Mouse (Mus musculus) telencephalon, adult 2 months (tissue): Measurements from ENCODE around the gene Tmem179.

Source experiments
- DNase-seq: peaks from one replicate; pipeline ENCODE4 v3.0.0-alpha.2; 2011; ENCODE audit warnings: low read depth, low spot score

Tmem179 gene

DNA sequence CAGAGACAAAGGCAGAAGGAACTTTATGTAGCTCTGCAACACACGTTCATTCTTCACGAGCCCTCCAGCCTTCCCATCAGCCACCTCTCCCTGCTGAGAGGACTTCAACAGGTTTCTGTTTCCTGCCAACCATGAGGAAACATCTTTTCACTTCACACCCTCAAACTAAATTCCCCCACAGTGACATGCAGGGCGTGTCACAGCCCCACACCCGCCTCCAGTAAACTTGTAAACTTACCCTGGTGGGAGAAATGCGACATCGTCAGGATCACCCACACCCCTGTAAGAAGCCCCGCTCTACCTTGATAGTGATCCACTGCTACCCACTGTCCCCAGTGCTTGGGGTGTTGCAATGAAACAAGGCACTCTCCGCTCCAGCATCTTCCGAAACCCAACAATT is 21.8 kb upstream of the Tmem179 start:
- no peak for DNase-seq

GRCm38 (mm10) chr12:112537233-112537632 is 20.7 kb upstream of the Tmem179 start:
- DNase-seq = no peak

- DNase-seq = no peak
These were observed 17.2 kb upstream of the Tmem179 start for GRCm38 (mm10) chr12:112533758-112534157.

DNA sequence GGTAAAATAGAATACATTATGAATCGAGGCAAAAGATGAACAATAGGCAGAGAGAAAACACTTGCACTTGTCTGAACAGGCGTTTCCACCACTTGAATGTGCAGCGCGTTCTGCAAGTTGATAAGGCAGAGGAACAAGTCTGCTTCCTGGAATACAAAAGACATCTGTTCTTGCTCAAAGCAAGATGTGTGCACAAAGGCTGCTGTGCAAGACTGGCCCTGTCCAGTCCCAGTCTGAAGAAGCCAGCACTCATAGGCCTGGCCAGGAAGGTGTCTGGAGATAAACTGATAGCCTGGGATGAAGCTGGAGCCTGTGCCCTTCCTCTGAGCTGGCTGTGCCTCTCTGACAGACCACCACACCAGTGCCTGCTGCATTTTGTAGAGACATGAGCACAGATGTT is 1.6 kb upstream of the Tmem179 start:
- DNase-seq = no peak

GRCm38 (mm10) chr12:112514897-112515296 is 1.6 kb downstream of the Tmem179 start:
- no peak for DNase-seq

- DNase-seq = no peak
These were observed 5.7 kb downstream of the Tmem179 start for GRCm38 (mm10) chr12:112510733-112511372.

- DNase-seq = no peak
These were observed 6.2 kb downstream of the Tmem179 start for GRCm38 (mm10) chr12:112510365-112510732.

GRCm38 (mm10) chr12:112507984-112508383 is 8.6 kb downstream of the Tmem179 start:
- DNase-seq = no peak

GRCm38 (mm10) chr12:112507264-112507663 is 9.3 kb downstream of the Tmem179 start:
- no peak for DNase-seq

GRCm38 (mm10) chr12:112506267-112506666 is 10.3 kb downstream of the Tmem179 start:
- DNase-seq = no peak

DNA sequence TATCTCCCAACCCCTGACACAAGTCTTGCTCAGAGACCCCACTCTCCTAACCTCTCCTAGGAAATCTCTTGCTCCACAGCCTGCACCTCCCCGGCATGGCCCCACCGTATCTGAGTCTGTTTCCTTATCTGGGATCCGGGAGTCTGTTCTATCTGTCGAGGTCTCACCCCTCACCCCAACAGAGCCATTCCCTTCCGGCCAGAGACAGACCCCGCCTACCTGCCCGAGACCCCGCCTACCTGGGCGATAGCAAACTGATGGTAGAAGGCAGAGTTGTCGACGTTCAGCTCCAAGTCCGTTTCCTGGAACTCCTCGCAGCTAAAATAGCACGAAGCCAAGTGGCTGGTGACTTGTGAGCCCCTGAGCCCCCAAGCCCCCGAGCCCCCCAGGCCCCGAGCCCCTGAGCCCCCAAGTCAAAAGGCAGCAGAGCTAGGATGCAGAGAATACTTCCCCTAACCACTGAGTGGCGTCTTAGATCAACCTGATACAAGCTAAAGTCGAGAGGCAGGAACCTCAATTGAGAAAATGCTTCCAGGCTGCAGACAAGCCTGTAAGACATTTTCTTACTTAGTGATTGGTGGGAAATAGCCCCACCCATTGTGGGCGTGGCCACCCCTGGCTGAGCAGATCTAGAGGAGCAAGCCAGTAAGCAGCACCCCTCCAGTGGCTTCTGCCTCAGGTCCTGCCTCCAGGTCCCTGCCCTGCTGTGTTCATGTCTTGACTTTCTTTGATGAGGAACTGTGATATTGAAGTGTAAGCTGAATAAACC is 13.4 kb downstream of the Tmem179 start:
- DNase-seq = no peak

DNA sequence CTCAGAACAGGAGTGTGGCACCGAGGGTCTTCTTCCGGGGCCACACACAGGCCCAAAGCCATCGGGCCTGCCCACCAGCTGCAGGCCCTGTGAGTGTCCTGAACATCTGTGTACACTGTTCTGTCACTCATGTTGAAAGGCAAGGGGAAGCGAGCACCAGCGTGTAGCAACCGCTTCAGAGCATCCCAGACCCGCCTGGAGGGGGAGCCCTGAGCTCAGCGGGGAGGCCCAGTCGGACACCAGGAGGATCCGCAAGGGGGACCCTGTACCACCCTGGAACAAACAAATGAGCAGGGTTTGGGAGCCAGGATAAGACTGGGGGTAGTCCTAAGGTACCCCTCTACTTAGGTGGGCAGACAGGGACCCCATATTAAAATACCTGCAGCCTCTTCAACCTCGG is 17.9 kb downstream of the Tmem179 start:
- DNase-seq = no peak

- no peak for DNase-seq
These were observed 18.8 kb downstream of the Tmem179 start for GRCm38 (mm10) chr12:112497731-112498130.

- no peak for DNase-seq
These were observed 20.4 kb downstream of the Tmem179 start for GRCm38 (mm10) chr12:112496136-112496535.

DNA sequence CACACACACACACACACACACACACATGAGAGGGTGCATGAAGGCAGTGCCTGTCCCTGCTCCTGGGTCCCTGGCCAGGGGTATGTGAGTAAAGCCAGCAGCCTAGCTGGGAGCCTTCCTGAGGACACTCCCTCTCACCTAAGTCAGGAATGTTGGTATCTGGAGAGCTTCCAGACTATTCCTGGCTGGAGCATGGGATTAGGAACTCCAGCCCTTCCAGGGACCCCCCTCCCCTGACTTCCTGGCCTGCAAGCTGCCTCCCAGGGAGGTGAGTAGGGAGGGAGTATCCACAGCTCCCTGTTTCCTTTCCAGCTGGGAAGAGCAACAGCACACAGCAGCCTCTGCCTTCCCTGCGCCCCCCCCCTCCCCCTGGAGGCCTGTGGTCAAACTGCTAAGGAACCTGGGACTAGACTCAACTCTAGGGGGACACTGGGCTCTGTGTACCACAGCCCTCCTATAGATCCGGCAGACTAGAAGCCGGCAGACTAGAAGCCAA is 26.1 kb downstream of the Tmem179 start:
- no peak for DNase-seq

- DNase-seq = no peak
These were observed 27.0 kb downstream of the Tmem179 start for GRCm38 (mm10) chr12:112489535-112489934.

GRCm38 (mm10) chr12:112489134-112489533 is 27.4 kb downstream of the Tmem179 start, which contains the start of gene A530016L24Rik:
A530016L24Rik (plus strand) TSS chr12:112489448.
- no peak for DNase-seq

DNA sequence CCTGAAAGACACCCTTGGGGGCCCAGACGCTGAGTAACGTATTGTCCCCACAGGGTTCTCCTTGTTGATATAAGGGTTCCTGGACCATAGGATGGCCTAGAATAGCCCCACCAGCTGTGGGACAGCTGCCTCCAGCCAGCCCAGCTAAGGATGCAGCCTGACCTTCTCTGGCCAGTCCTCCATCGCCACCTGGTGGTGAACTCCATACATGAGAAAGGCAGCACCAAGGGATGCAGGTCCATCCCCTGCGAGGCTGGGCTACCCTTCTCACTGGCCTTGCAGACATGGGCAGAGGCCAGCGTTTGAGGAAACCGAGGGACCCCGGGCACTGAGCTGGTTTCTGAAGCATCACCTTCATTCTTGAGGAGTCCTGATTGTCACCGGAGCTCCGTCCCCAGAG is 42.8 kb downstream of the Tmem179 start:
- DNase-seq = peak; percentile 29

DNA sequence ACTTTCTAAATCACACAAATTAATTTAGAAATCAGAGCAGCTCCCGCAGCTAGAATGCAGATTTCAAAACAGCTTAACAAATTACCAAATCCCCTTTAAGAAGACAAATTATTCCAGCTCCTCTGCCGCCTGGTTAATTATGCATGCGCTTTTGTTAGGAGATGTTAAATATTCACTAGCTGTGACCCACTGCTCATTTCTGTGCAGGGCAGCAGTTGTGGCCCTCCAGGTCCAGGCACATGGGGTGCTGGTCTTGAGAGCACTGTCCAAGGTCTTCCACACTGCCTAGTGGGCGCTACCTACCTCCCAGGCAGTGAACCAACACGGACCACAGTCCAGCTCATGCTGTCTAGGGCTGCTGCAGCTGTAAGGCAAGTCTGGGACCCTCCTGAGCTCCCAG is 46.3 kb downstream of the Tmem179 start:
- DNase-seq = no peak

DNA sequence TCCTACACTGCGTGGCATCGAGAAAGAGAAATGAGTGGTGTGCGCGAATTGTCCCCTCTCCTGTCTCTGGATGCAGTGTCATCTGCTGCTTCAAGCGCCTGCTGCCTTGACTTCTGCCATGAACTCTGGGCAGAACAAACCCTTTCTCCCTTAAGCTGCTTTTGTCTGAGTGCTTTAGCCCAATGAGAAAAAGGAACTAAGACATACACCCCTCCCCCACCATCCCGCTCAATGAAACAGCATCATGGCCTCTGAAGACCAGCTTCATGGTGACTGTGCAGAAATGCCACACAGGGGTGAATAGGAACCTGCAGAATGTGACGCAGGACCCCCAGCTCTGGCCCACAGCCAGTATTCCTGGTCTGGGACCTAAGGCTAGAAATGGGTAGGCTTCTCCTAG is 47.2 kb downstream of the Tmem179 start:
- no peak for DNase-seq

DNA sequence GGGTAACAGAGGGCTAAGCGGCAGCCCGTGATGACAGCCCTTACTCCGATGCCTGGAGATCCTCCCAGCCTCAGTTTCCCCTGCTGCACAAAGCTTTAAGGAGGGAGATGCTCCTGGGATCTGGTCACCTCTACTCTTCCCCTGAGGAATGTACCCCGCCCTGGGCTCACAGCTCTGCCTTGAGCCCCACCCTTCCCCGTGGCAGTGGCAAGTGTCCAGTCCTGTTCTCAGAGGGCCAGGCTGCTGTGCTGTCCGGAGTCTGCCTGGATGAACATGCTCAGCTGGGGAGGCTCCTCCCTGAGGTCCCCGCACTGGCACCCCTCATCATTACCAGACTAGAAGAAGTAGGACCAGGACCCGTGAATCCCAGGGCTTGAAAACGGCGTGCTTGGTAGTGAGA is 49.2 kb downstream of the Tmem179 start:
- no peak for DNase-seq

GRCm38 (mm10) chr12:112465928-112466327 is 50.6 kb downstream of the Tmem179 start:
- DNase-seq = no peak

- no peak for DNase-seq
These were observed 52.0 kb downstream of the Tmem179 start for GRCm38 (mm10) chr12:112464516-112464915.
